Mouse (Mus musculus): ENCODE measurements around the gene Eif2ak1. TPM values are rescaled to one million over a fixed set of nuclear protein-coding genes. Genes with fewer than 3 reads are reported as not detected.
"Not testable (repeated sequence)": the region's sequence is repeated elsewhere in the genome, so short reads cannot be mapped to it uniquely, and the experiment has no call there.

The Eif2ak1 gene
- 42.8 and 45.1 TPM in 2 replicates for polyA plus RNA-seq (2015; fragmentation: Nextera tagmentation; extraction: Ambion mirVana)

DNA sequence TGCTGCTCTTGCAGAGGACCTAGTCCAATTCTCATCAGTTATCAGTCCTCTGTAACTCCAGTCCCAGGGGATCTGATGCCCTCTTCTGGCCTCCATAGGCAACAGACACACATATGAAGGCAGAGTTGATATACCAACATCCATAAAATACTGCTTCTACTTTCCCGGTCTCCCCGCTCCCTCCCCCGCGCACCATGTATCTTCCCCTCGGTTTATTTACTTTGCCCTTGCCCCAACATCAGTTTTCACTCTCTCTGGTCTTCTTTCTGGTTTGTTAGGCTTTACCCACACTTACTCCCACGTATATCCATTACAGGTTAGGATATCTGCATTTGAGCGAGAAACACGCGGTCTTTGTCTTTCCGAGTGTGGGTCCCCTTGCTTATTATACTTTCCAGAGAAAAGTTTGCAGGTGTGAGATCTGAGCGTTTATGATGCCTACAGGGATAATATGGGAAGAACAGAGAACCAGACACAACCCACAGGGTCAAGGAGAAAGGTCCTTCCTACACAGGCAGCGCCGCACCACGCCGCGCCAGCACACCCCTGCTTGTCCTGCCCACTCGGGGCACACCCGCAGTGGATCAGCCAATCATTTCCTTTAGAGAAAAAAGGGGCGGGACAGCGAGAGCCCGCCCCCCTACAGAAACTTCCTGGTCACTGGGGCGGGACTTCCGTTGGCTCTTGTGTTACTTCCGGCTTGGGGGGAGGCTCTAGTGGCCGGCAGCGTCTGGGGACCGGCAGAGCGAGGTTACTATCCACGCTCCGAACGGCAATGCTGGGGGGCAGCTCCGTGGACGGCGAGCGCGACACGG is at the start of gene Eif2ak1:
TSS of gene Eif2ak1 (plus strand) at position 673 of the 815 bp plus-strand sequence.
- WGBS = under 1% methylated on average over 37 of the region's 37 CpGs
- Histone ChIP-seq H3K27me3 (ENCODE audit: control insufficient read depth, insufficient read depth, low read depth, low read length) (no peaks in the 10 kb centered on the region), H3K27ac (ENCODE audit: low read length) (peak within 1 kb of the TSS; percentile 77), H3K9ac (ENCODE audit: low read depth, low read length) (peak within 1 kb of the TSS; percentile 83), H3K36me3 (ENCODE audit: control insufficient read depth, insufficient read depth, low read length) (no peaks in the 10 kb centered on the region), H3K4me3 (ENCODE audit: low read depth, low read length) (peak within 1 kb of the TSS; percentile 75), H3K4me2 (ENCODE audit: low read length) (peak within 1 kb of the TSS; percentile 80), H3K9me3 (replicated peaks; ENCODE audit: control insufficient read depth, low read length, poor library complexity, severe bottlenecking) (no peaks in the 10 kb centered on the region), H3K4me1 (ENCODE audit: control insufficient read depth, insufficient read depth, low read length) (peaks cover 12% of the 10 kb centered on the region)
- peak; percentile 100 for ATAC-seq

DNA sequence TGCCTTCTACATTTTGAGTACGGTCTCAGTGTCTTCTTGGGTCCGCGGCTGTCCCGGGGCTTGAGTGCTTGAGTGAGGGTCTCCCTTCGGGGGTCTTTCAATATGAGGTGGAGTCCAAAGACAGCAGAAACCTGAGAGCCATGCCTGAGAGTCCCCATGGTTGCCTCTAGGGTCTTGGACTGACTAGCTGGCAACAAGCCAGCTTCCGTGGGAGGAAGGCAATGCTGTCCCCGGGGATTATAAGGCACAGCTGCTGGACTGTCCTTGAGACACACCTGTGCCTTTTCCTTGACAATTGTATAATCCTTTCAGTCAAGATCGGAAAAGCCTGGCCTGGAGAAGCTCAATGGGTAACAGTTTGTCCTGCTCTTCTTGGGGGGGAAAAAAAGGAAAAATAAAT is 35.6 kb upstream of the Eif2ak1 start:
- no peak for ATAC-seq
- 94% methylated on average over 8 of the region's 8 CpGs for WGBS
- no peaks in the 10 kb centered on the region for H3K27me3 ChIP-seq (ENCODE audit: control insufficient read depth, insufficient read depth, low read depth, low read length)

DNA sequence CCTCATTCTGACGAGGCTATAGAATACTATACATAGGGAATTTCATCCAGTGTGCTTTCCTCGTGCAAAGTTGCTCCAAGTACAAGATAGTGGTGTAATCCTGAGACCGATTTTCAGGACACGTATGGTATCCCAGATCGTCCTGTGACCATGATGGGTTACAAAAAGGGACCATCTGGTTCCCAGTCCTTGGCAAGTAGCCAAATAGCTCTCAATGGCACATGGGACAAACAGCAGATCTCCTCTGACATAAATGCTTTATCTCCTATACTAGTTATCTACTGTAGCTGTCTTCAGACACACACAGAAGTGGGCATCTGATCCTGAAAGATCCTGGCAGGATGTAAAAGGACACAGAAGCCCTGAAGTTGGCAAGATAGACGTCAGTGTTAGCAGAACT is 32.2 kb upstream of the Eif2ak1 start:
- no peak overlapping the region for H3K4me3 ChIP-seq (ENCODE audit: low read depth, low read length)
- no peaks in the 10 kb centered on the region for H3K4me1 ChIP-seq (ENCODE audit: control insufficient read depth, insufficient read depth, low read length)
- H3K4me2 ChIP-seq (ENCODE audit: low read length) = no peak overlapping the region
- ATAC-seq = no peak
- no peaks in the 10 kb centered on the region for H3K27me3 ChIP-seq (ENCODE audit: control insufficient read depth, insufficient read depth, low read depth, low read length)
- H3K9ac ChIP-seq (ENCODE audit: low read depth, low read length) = no peak overlapping the region
- H3K27ac ChIP-seq (ENCODE audit: low read length) = no peak overlapping the region
- no peaks in the 10 kb centered on the region for H3K9me3 ChIP-seq (replicated peaks; ENCODE audit: control insufficient read depth, low read length, poor library complexity, severe bottlenecking)
- H3K36me3 ChIP-seq (ENCODE audit: control insufficient read depth, insufficient read depth, low read length) = no peaks in the 10 kb centered on the region
- WGBS = 78% methylated on average over 6 of the region's 6 CpGs

More for the DNA sequence above, 35.6 kb upstream of the Eif2ak1 start:
- Histone ChIP-seq H3K9ac (ENCODE audit: low read depth, low read length) (no peak overlapping the region), H3K36me3 (ENCODE audit: control insufficient read depth, insufficient read depth, low read length) (no peaks in the 10 kb centered on the region), H3K27ac (ENCODE audit: low read length) (no peak overlapping the region), H3K4me1 (ENCODE audit: control insufficient read depth, insufficient read depth, low read length) (no peaks in the 10 kb centered on the region), H3K4me2 (ENCODE audit: low read length) (no peak overlapping the region), H3K4me3 (ENCODE audit: low read depth, low read length) (no peak overlapping the region), H3K9me3 (replicated peaks; ENCODE audit: control insufficient read depth, low read length, poor library complexity, severe bottlenecking) (no peaks in the 10 kb centered on the region)

DNA sequence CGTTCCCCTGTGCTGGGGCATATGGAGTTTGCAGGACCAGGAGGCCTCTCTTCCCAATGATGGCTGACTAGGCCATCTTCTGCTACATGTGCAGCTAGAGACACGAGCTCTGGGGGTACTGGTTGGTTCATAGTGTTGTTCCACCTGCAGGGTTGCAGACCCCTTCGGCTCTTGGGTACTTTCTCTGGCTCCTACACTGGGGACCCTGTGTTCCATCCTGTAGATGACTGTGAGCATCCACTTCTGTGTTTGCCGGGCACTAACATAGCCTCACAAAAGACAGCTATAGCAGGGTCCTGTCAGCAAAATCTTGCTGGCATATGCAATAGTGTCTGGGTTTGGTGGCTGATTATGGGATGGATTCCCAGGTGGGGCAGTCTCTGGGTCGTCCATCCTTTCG is 16.4 kb upstream of the Eif2ak1 start:
- ATAC-seq; H3K27ac ChIP-seq (ENCODE audit: low read length); H3K9me3 ChIP-seq (replicated peaks; ENCODE audit: control insufficient read depth, low read length, poor library complexity, severe bottlenecking); H3K9ac ChIP-seq (ENCODE audit: low read depth, low read length); H3K4me3 ChIP-seq (ENCODE audit: low read depth, low read length); H3K4me1 ChIP-seq (ENCODE audit: control insufficient read depth, insufficient read depth, low read length); H3K36me3 ChIP-seq (ENCODE audit: control insufficient read depth, insufficient read depth, low read length); H3K4me2 ChIP-seq (ENCODE audit: low read length); H3K27me3 ChIP-seq (ENCODE audit: control insufficient read depth, insufficient read depth, low read depth, low read length): not testable (repeated sequence)
- 88% methylated on average over 6 of the region's 6 CpGs for WGBS

DNA sequence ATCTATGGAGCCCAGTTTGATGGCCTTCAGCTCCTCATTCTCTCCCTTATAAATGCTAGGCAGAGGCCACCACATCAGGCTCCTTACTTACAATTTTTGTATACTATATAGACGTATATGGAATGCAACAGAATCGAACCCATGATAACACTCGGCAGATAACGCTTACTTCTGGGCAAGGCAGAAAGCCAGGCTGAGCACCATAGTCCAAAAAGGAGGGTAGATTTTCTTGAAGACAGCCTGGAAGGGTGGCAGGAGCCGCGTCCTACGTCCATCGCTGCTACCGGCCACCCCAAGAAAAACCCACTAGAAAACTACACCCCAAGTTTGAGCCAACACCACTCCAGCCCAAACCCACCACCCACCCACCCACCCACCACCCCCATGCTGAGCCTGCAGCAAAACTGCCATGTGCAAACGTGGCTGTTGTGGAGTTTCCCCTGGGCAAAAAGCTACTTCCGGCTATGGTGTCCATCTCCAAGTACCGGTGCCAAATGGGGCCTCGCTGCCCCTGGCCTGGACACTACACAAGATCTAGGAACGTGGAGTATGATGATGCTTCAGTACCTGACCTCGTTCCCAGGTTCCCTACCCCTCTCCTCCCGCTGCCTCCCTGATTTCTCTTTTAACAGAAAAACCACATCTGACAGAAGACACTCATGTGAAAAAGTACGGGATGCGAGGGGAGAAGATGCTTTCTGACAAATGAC is 13.4 kb upstream of the Eif2ak1 start:
- no peak overlapping the region for H3K27ac ChIP-seq (ENCODE audit: low read length)
- H3K4me3 ChIP-seq (ENCODE audit: low read depth, low read length) = no peak overlapping the region
- no peaks in the 10 kb centered on the region for H3K4me1 ChIP-seq (ENCODE audit: control insufficient read depth, insufficient read depth, low read length)
- H3K9ac ChIP-seq (ENCODE audit: low read depth, low read length) = no peak overlapping the region
- H3K36me3 ChIP-seq (ENCODE audit: control insufficient read depth, insufficient read depth, low read length) = no peaks in the 10 kb centered on the region
- no peaks in the 10 kb centered on the region for H3K9me3 ChIP-seq (replicated peaks; ENCODE audit: control insufficient read depth, low read length, poor library complexity, severe bottlenecking)
- WGBS = 87% methylated on average over 18 of the region's 18 CpGs
- no peak overlapping the region for H3K4me2 ChIP-seq (ENCODE audit: low read length)
- ATAC-seq = no peak
- H3K27me3 ChIP-seq (ENCODE audit: control insufficient read depth, insufficient read depth, low read depth, low read length) = no peaks in the 10 kb centered on the region

DNA sequence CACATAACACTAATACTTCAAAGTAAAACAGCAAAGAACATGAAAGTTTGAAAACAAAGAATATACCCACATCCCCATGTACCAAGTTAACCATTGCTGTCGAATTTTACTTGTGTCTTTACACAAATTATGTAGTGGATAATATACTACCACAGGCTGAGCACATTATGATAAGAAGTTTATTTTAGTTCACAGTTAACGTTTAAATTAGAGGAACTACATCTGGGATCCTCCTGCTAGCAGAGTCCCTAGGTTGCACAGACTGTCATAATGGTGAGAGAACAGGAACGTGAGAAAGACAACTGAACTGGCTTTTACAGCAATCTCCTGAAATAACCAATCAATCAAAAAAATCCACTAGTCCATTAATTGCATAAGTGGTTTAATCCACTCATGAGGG is 10.3 kb upstream of the Eif2ak1 start:
- Histone ChIP-seq H3K27me3 (ENCODE audit: control insufficient read depth, insufficient read depth, low read depth, low read length) (no peaks in the 10 kb centered on the region), H3K27ac (ENCODE audit: low read length) (no peak overlapping the region), H3K9ac (ENCODE audit: low read depth, low read length) (no peak overlapping the region), H3K4me3 (ENCODE audit: low read depth, low read length) (no peak overlapping the region), H3K36me3 (ENCODE audit: control insufficient read depth, insufficient read depth, low read length) (no peaks in the 10 kb centered on the region), H3K9me3 (replicated peaks; ENCODE audit: control insufficient read depth, low read length, poor library complexity, severe bottlenecking) (no peaks in the 10 kb centered on the region), H3K4me1 (ENCODE audit: control insufficient read depth, insufficient read depth, low read length) (no peaks in the 10 kb centered on the region), H3K4me2 (ENCODE audit: low read length) (no peak overlapping the region)
- 75% methylated on average over 3 of the region's 3 CpGs for WGBS
- ATAC-seq = no peak

DNA sequence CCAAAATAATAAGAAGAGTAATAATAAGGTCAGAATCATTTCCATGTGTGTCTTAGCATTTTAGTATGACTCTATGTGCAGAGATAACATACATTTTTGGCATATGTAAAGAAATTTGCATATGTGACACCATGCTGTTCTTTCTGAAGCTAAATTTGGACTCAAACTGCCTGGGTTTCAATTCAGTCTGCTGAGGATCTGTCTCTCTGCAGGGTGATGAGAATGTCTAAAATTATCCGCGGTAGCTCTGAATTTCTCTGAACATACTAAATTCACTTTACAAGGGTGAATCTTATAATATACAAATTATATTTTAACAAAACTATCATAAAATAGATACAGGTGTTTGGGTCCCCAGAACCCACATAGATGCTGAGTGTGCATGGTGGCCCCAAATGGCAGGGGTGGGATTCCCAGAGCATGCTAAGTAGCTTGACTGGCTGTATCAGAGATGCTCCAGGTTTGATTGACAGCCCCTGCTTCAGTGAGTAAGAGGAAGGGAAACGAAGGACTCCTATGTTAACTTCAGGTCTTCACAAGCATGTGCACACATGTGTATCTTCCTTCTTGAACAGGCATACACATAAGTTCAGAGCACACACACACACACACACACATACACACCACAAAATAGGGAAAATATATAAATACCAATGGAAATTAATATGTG is 8.0 kb upstream of the Eif2ak1 start:
- Histone ChIP-seq H3K9me3 (replicated peaks; ENCODE audit: control insufficient read depth, low read length, poor library complexity, severe bottlenecking) (no peaks in the 10 kb centered on the region), H3K27me3 (ENCODE audit: control insufficient read depth, insufficient read depth, low read depth, low read length) (no peaks in the 10 kb centered on the region), H3K4me3 (ENCODE audit: low read depth, low read length) (no peak overlapping the region), H3K9ac (ENCODE audit: low read depth, low read length) (no peak overlapping the region), H3K27ac (ENCODE audit: low read length) (no peak overlapping the region), H3K36me3 (ENCODE audit: control insufficient read depth, insufficient read depth, low read length) (no peaks in the 10 kb centered on the region), H3K4me2 (ENCODE audit: low read length) (no peak overlapping the region), H3K4me1 (ENCODE audit: control insufficient read depth, insufficient read depth, low read length) (no peaks in the 10 kb centered on the region)
- no peak for ATAC-seq
- 79% methylated on average over 3 of the region's 3 CpGs for WGBS

DNA sequence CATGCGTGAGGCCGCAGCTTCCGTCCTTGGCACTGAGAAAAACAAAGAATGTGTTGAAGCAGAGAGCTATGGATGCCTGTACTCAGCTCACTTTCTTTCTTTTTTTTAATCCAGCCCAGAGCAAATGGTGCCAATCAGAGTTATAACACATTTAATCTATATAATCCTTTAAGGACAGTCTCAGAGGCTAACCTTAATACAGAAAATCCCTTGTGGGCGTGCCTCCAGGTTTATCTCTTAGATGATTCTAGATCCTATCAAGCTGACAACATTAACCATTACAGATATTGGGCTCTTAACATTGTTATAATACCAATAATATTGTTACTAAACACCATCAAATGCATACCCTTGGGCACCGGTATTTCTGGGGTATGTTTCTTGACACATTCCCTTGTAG is 5.9 kb upstream of the Eif2ak1 start:
- no peaks in the 10 kb centered on the region for H3K27me3 ChIP-seq (ENCODE audit: control insufficient read depth, insufficient read depth, low read depth, low read length)
- ATAC-seq = no peak
- no peaks in the 10 kb centered on the region for H3K36me3 ChIP-seq (ENCODE audit: control insufficient read depth, insufficient read depth, low read length)
- H3K27ac ChIP-seq (ENCODE audit: low read length) = no peak overlapping the region
- H3K9ac ChIP-seq (ENCODE audit: low read depth, low read length) = no peak overlapping the region
- WGBS = 97% methylated on average over 5 of the region's 5 CpGs
- no peaks in the 10 kb centered on the region for H3K4me1 ChIP-seq (ENCODE audit: control insufficient read depth, insufficient read depth, low read length)
- H3K9me3 ChIP-seq (replicated peaks; ENCODE audit: control insufficient read depth, low read length, poor library complexity, severe bottlenecking) = no peaks in the 10 kb centered on the region
- no peak overlapping the region for H3K4me3 ChIP-seq (ENCODE audit: low read depth, low read length)
- H3K4me2 ChIP-seq (ENCODE audit: low read length) = no peak overlapping the region

DNA sequence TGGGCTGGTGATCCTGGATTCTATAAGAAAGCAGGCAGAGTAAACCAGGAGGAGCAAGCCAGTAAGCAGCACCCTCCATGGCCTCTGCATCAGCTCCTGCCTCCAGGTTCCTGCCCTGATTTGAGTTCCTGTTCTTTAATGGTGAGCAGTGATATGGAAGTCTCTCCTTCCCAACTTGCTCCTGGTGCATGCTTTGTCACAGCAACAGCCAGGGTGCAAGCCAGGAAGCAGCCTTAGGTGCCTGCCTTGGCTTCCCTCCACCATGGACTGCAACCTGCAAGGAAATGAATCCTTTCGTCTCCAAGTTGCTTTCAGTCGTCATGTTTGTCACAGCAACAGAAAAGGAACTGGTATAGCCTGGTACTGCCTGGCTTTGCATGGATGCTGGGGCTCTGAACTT is 3.0 kb upstream of the Eif2ak1 start:
- no peaks in the 10 kb centered on the region for H3K36me3 ChIP-seq (ENCODE audit: control insufficient read depth, insufficient read depth, low read length)
- H3K27me3 ChIP-seq (ENCODE audit: control insufficient read depth, insufficient read depth, low read depth, low read length) = no peaks in the 10 kb centered on the region
- ATAC-seq = no peak
- H3K9me3 ChIP-seq (replicated peaks; ENCODE audit: control insufficient read depth, low read length, poor library complexity, severe bottlenecking) = no peaks in the 10 kb centered on the region
- H3K4me1 ChIP-seq (ENCODE audit: control insufficient read depth, insufficient read depth, low read length) = peaks cover 12% of the 10 kb centered on the region
- H3K4me3 ChIP-seq (ENCODE audit: low read depth, low read length) = no peak overlapping the region
- no peak overlapping the region for H3K4me2 ChIP-seq (ENCODE audit: low read length)
- no peak overlapping the region for H3K27ac ChIP-seq (ENCODE audit: low read length)
- WGBS = 76% methylated on average over 2 of the region's 2 CpGs
- H3K9ac ChIP-seq (ENCODE audit: low read depth, low read length) = no peak overlapping the region
